ENCODE assay signal across 1 mouse cellular context in the genomic region with DNA sequence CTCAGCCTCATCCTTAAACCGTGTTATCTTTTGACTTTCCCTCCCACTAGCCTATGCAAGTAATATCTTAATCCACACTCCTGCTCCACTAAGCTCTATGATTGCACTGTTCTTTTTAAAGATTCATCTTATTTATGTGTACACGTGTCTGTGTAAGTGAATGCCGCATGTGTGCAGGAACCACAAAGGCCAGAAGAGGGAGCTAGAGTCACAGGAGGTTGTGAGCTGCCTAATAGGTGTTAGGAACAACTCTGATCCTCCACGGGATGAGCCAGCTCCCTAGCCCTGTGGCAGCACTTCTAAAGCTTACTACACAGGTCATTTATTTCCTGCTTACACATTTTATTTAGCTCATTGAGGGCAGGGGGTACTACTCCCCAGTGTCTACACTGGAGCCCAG.
TF ChIP-seq lines count a peak whose summit lies in the region.

No protein-coding gene starts in this region.

TF ChIP-seq in MEL, 35 proteins besides CTCF, POLR2A, EP300 and RAD21 (continued from another document):
- TF ChIP-seq MXI1 (IDR thresholded peaks at IDR 0.05; ENCODE audit: low read depth, low read length) (peak; percentile 95), CHD1 (IDR thresholded peaks at IDR 0.05; ENCODE audit: low read depth, low read length) (no peak), ZNF384 (IDR thresholded peaks at IDR 0.05; ENCODE audit: low read depth, low read length) (peak; percentile 58), MAX (IDR thresholded peaks at IDR 0.05; ENCODE audit: low read length) (peak; percentile 95), NRF1 (IDR thresholded peaks at IDR 0.05; ENCODE audit: insufficient read depth, low read depth, low read length, poor library complexity, severe bottlenecking) (no peak), ZC3H11A (IDR thresholded peaks at IDR 0.05; ENCODE audit: low read depth, low read length) (peak; percentile 97), SIN3A (IDR thresholded peaks at IDR 0.05; ENCODE audit: low read length) (peak; percentile 92), USF2 (IDR thresholded peaks at IDR 0.05; ENCODE audit: borderline replicate concordance in 1 of 2, insufficient read depth in 1 of 2, low read depth in 1 of 2, low read length in 2 of 2) (no peak), GATA1 (IDR thresholded peaks at IDR 0.05; ENCODE audit: low read depth, low read length) (no peak), JUND (IDR thresholded peaks at IDR 0.05; ENCODE audit: low read depth, low read length) (peak; percentile 62; the same call in 1 of the 2 replicates), MYC (IDR thresholded peaks at IDR 0.05; ENCODE audit: low read depth, low read length) (peak; percentile 99)
